Mouse (Mus musculus) pancreas, adult 10 weeks (tissue): Measurements from ENCODE around the gene Gm10352. TPM values are rescaled to one million over a fixed set of nuclear protein-coding genes. Genes with fewer than 3 reads are reported as not detected.

Source experiments
- polyA plus RNA-seq: library from polyadenylated mRNA; stranded (reverse); fragments of 350-450 nt; fragmentation: Illumina TruSeq; extraction: RNeasy Lipid Tissue Mini Kit (QIAGEN cat#74804); gene quantifications from one replicate; pipeline ENCODE4 v1.2.3, GENCODE M21; 2015; ENCODE audit warnings: low read depth, low replicate concordance; ENCODE audit not compliant: insufficient read depth

Gm10352 gene
- polyA plus RNA-seq: not detected

GRCm38 (mm10) chrY:2900689-2901088 is at the start of gene Gm10352:
Gene Gm10352, plus strand, starts transcription at chrY:2900989.

DNA sequence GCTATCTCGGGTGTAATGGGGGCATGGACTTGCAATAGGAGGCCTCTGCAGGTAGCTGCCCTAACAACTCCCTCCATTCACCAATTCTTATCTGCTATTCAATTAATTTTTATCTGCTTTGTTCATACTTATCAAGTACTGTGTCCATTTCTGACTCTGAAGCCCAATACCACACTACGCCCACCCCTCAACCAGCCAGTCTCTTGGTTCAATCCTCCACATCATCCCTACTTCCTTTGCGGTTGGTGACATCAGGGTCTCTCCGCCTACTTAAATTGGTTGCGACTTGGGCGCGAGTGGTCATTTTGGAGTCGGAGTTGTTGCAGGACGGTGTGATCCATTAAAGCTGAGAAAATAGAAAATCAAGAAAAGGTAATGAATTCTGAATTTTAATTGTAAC is 31.5 kb downstream of the Gm10352 start, which contains the start of gene Gm29289:
Gene Gm29289 (plus strand): TSS at position 301 of the 400 bp plus-strand sequence.

Other genes with a start within 250 kb of the Gm10352 start
- not detected for gene Sry, start 237.3 kb upstream of the Gm10352 start, polyA plus RNA-seq
- not detected for gene H2al2b, start 180.3 kb upstream of the Gm10352 start, polyA plus RNA-seq
- not detected for gene Gm4064, start 104.8 kb upstream of the Gm10352 start, polyA plus RNA-seq
- gene Rbmy, start 70.3 kb upstream of the Gm10352 start, polyA plus RNA-seq: not detected
- gene Gm10256, start 70.3 kb upstream of the Gm10352 start, polyA plus RNA-seq: not detected
- gene Gm29289, start 31.6 kb downstream of the Gm10352 start, polyA plus RNA-seq: not detected